Mouse (Mus musculus) gastrocnemius, adult 2 months (tissue): ENCODE data around the gene Atp6v1e2. TPM values are rescaled to one million over a fixed set of nuclear protein-coding genes. Genes with fewer than 3 reads are reported as not detected.
A peak's percentile ranks its signal among the peaks of the same experiment; 100 is the strongest.

Source experiments
- DNase-seq: peaks from one replicate; pipeline ENCODE4 v3.0.0; 2022
- H3K27ac ChIP-seq: fragments of 200-600 bp; 2 replicates; pipeline ENCODE4 v1.8.1; 2022; ENCODE audit warnings: mild to moderate bottlenecking
- H3K4me3 ChIP-seq: fragments of 200-600 bp; 2 replicates; pipeline ENCODE4 v1.8.1; 2022; ENCODE audit warnings: mild to moderate bottlenecking, moderate library complexity
- CTCF ChIP-seq: fragments of 200-600 bp; IDR thresholded peaks from 2 replicates; pipeline ENCODE4 v1.8.1; 2022; ENCODE audit warnings: antibody characterized with exemption, mild to moderate bottlenecking, moderate library complexity
- intact Hi-C: fragments of 180-260 bp; cut with DNase I; formaldehyde crosslinking; loops from one replicate; pipeline ENCODE4 v1.15.1; 2025
- total RNA-seq, 2 experiments: library from RNA; stranded (reverse); gene quantifications; 2 replicates each; pipeline ENCODE4 v1.2.3; 2021

Gene Atp6v1e2
- total RNA-seq, 2 experiments from 2014 or later, result not detected

DNA sequence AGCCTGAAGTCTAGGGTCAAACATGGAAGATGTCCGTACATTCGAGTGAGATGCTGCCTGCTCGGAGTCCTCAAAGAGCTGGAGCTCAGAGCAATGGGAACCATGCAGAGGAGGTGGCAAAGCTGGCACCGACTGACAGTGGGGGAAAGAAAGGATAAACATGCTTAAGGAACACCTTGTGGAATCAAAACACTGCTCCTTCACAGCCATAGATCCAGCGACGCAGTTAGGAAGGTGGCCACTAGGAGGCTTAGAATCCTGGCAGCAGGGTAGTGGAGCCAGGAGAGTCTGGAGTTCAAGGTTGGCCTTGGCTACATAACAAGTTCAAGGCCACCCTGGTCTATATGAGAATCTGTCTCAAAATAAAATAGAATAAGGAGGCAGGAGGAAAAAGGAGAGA, 41.1 kb downstream of the Atp6v1e2 start:
- TF ChIP-seq CTCF, result no peak
- H3K4me3 ChIP-seq, result no peak overlapping the region
- H3K27ac ChIP-seq, result no peak overlapping the region
- intact Hi-C loops, result loop anchor here (5.0 to 10.0 kb wide), 4 partner anchors 79 to 742 kb away; partner anchors contain the start of gene Prkce
- DNase-seq, result no peak

DNA sequence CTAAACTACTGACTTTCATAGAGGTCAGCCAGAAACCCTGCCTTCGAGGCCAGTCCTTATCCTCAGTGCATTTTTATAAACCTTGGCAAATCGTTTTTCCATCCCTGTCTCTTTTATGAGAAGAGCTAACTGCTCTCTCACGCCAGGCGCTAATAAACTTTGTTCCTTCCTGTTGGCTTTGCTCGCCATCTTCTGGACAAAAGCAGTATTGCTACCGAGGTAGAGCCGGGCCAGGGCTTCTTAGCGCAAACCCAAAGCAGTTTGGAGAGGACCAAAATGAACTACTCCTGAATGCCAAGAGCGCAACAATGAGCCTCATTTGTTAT, 41.6 kb downstream of the Atp6v1e2 start:
- H3K4me3 ChIP-seq, result peak overlapping the region; percentile 58
- peak overlapping the region; percentile 75 for H3K27ac ChIP-seq
- intact Hi-C loops, result loop anchor here (5.0 to 10.0 kb wide), 4 partner anchors 79 to 741 kb away; partner anchors contain the start of gene Prkce
- DNase-seq, result peak; percentile 80
- TF ChIP-seq CTCF, result peak; percentile 94

DNA sequence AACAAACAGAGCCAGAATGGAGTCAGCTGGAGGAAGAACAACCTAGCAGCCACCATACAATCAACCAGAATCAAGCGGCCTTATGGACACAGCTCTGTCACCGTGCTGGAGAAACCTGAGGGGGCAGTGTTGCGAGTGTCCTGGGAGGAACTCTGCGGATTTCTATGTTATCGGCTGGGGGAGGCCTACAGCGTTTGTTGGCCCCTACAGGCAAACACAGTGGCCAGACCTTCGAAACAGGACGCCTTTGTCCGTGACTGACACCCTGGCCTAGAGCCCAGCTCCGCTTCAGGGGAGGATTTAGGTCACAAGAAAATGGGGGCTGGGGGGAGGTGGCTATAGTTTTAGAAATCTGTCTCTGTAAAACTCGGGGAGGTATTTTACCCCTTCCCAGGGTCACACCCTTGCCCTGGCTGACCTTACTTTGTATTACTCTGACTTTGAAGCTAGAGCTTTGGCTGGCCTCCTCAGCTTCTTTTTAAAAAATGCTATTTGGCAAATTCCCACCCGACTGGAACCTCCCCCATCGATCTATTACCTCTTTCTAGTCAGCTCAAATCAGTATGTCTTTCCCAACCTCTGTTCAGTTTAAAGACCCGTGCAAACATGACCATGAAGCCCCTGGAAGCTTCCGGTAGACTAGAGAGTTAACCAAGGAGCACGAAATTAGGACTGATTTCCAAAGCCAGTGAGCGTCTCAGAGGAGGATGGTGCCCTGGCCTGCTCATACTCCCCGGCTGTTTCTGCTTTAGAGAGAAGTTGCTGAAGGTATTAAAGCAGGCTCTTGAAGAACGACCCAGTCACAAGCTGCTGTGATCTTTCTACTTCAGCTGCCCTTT, 42.2 kb downstream of the Atp6v1e2 start:
- peak; percentile 62 for DNase-seq
- intact Hi-C loops, result loop anchor here (1.0 to 10.0 kb wide), 5 partner anchors 78 to 741 kb away; partner anchors contain the start of gene Prkce
- Histone ChIP-seq H3K27ac (peak overlapping the region; percentile 75), H3K4me3 (peak overlapping the region; percentile 58)
- TF ChIP-seq CTCF, result peak; percentile 54

DNA sequence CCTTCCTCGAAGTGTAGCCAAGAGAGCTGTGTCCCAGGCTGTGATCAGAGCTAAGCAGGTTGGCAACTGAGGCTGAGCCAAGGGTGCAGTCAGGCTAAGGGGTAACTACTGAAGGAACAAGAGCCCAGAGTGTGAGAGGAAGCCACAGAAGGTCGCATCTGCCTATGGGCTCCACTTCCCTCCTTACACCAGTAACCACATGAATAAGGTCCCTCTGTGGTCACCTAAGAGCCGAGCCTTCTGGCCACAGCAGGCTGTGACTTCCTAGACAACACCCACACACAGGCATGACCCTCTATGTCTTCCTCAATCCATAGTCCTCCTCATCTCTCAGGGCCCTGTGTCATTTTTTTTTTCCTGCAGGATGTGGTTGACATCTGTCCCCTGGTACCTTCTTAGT, 43.5 kb downstream of the Atp6v1e2 start:
- intact Hi-C loops, result loop anchor here (10.0 kb wide), 1 partner anchor 739 kb away; the partner anchor contains the start of gene Prkce
- DNase-seq, result no peak
- Histone ChIP-seq H3K4me3 (no peak overlapping the region), H3K27ac (no peak overlapping the region)
- TF ChIP-seq CTCF, result no peak

GRCm38 (mm10) chr17:86903596-86903995, 44.1 kb downstream of the Atp6v1e2 start:
- intact Hi-C loops, result loop anchor here (10.0 kb wide), 1 partner anchor 739 kb away; the partner anchor contains the start of gene Prkce
- no peak overlapping the region for H3K4me3 ChIP-seq
- no peak for DNase-seq
- no peak overlapping the region for H3K27ac ChIP-seq
- TF ChIP-seq CTCF, result no peak

- intact Hi-C loops, result loop anchor here (10.0 kb wide), 1 partner anchor 738 kb away; the partner anchor contains the start of gene Prkce
Observed at GRCm38 (mm10) chr17:86902399-86903067, 45.2 kb downstream of the Atp6v1e2 start.

GRCm38 (mm10) chr17:86900564-86900963, 47.1 kb downstream of the Atp6v1e2 start:
- no peak overlapping the region for H3K27ac ChIP-seq
- intact Hi-C loops, result loop anchor here (10.0 kb wide), 1 partner anchor 736 kb away; the partner anchor contains the start of gene Prkce
- TF ChIP-seq CTCF, result no peak

More at GRCm38 (mm10) chr17:86902399-86903067, 45.2 kb downstream of the Atp6v1e2 start:
- no peak for TF ChIP-seq CTCF
- Histone ChIP-seq H3K4me3 (no peak overlapping the region), H3K27ac (no peak overlapping the region)
- DNase-seq, result no peak

DNA sequence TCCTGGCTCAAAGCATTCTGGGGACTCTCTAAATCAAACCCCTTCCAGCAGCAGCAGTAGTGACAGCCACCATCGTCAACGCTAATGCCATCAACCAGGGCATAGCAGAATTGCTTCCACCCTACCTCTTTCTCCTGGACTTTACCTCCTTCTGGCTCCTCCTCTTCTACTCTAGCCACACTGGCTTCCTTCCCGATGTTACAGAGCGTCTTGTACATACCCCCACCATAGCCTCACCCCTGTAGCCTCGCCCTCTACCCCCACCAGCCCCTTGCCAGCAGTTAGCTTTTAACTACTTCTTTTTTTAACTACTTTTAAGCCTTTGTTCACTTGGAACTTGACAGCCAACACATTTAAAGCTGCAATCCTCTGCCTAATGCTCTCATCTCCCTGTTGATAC, 47.9 kb downstream of the Atp6v1e2 start:
- intact Hi-C loops, result loop anchor here (10.0 kb wide), 1 partner anchor 735 kb away; the partner anchor contains the start of gene Prkce
- TF ChIP-seq CTCF, result no peak
- no peak overlapping the region for H3K4me3 ChIP-seq
- no peak for DNase-seq
- H3K27ac ChIP-seq, result no peak overlapping the region

More at GRCm38 (mm10) chr17:86900564-86900963, 47.1 kb downstream of the Atp6v1e2 start:
- H3K4me3 ChIP-seq, result no peak overlapping the region
- no peak for DNase-seq

DNA sequence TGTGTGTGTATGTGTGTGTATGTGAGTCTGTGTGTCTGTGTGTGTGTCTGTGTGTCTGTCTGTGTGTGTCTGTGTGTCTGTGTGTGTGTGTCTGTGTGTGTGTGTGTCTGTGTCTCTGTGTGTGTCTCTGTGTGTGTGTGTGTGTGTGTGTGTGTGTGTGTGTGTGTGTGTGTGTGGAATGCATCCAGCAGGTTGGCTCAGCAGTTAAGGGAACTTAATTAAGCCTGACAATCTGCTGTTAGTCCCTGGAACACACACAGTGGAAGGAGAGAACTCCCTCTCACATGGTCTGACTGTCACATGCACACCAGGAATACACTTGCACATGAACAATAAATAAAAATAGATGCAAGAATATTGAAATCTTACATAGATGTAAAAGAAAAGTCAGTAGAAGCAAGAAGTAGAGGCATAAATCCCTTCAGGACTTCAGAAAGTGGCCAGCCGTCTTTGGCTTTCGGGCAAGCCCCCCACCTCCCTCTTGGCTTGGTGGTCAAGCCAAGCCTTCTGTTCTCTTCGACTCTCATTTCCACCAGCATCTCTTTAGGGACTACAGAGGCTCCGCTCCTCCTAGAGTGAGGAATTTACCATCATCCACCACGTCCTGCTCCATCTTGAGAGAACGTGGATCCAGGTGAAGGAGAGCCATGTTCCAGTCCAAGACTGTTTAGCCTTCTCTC, 50.1 kb downstream of the Atp6v1e2 start:
- no peak overlapping the region for H3K4me3 ChIP-seq
- TF ChIP-seq CTCF, result no peak
- DNase-seq, result no peak
- no peak overlapping the region for H3K27ac ChIP-seq
- intact Hi-C loops, result no loop called here

GRCm38 (mm10) chr17:86895191-86895590, 52.5 kb downstream of the Atp6v1e2 start:
- DNase-seq, result no peak
- intact Hi-C loops, result no loop called here
- no peak overlapping the region for H3K4me3 ChIP-seq
- no peak for TF ChIP-seq CTCF
- H3K27ac ChIP-seq, result no peak overlapping the region

Other genes with a start within 250 kb of the Atp6v1e2 start
- gene Epas1, start 194.2 kb downstream of the Atp6v1e2 start, total RNA-seq, result 100 to 1,000 TPM in 1 of 2 experiments, 10 to 100 TPM in 1; 96.6 to 127 TPM
- not detected for gene Tmem247, start 30.5 kb downstream of the Atp6v1e2 start, total RNA-seq
- 100 to 1,000 TPM; 168 to 172 TPM for gene Rhoq, start 15.2 kb upstream of the Atp6v1e2 start, total RNA-seq
- 1 to 10 TPM; 2.2 to 2.7 TPM for gene Pigf, start 77.5 kb upstream of the Atp6v1e2 start, total RNA-seq
- 10 to 100 TPM; 46.1 to 51.7 TPM for gene Cript, start 77.7 kb upstream of the Atp6v1e2 start, total RNA-seq
- 10 to 100 TPM; 12.9 to 20.5 TPM for gene Socs5, start 159.8 kb upstream of the Atp6v1e2 start, total RNA-seq